In the genomic region with DNA sequence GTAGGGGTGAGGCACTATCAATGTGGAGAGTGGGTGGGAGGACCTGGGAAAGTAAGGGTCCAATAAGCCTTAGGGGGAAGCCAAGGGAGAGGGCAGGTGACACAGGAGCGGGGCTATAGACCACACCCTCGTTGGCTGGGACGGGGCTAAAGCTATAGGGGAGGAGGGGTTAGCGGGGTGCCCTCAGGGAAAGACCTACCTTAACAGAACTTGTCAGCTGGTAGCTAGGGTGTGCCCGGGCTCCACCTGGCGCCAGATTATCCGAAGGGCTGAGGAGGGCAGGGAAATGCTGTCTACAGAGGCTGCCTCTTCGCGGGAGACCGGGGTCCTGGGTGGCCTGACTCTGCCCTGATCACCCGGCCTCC, we compare ENCODE assay signal across 10 mouse cellular contexts. TPM values are rescaled to one million over a fixed set of nuclear protein-coding genes. Genes with fewer than 3 reads are reported as not detected.
DNase-seq lines count a peak whose midpoint lies in the region; ATAC-seq and TF ChIP-seq lines count a peak whose summit lies in the region.
"Had no signal": no experiment of that assay in that cellular context is flagged by ENCODE, and none has a peak within 500 bp of the region (broad histone marks: within the 10 kb centered on the region; RNA-seq: fewer than 3 reads in every experiment).

No protein-coding gene starts in this region.

- no peak for TF ChIP-seq POLR2A in ES-Bruce4 (IDR thresholded peaks at IDR 0.05; ENCODE audit: insufficient read depth, low read length)

- H3K9me3 ChIP-seq in heart, embryonic 14.5 days (ENCODE audit: control insufficient read depth, low read length), result no peaks in the 10 kb centered on the region
- H3K9me3 ChIP-seq in ES-Bruce4 (replicated peaks; ENCODE audit: control insufficient read depth, insufficient read depth, low read length, poor library complexity, severe bottlenecking), result no peaks in the 10 kb centered on the region
- no peaks in the 10 kb centered on the region for H3K9me3 ChIP-seq in forebrain, embryonic 13.5 days (replicated peaks)
- no peaks in the 10 kb centered on the region for H3K9me3 ChIP-seq in liver, embryonic 14.5 days (ENCODE audit: control insufficient read depth, low read length)

- TF ChIP-seq EP300 in ES-Bruce4 (IDR thresholded peaks at IDR 0.05; ENCODE audit: insufficient read depth, low read depth, low read length), result 0 out of 2 replicates have a peak, but pooled peaks have one; percentile 34
- TF ChIP-seq EP300 in liver, embryonic 14.5 days (IDR thresholded peaks at IDR 0.05; ENCODE audit: low read depth), result no peak

- no peak overlapping the region for H3K27ac ChIP-seq in heart, embryonic 14.5 days (replicated peaks in 1 of 2; ENCODE audit: control insufficient read depth in 1 of 2, insufficient read depth in 1 of 2, low read depth in 2 of 2, low read length in 2 of 2)
- no peak overlapping the region for H3K27ac ChIP-seq in ES-Bruce4 (ENCODE audit: insufficient read depth, low read length)
- H3K27ac ChIP-seq in forebrain, embryonic 13.5 days, result no peak overlapping the region
- H3K27ac ChIP-seq in liver, embryonic 14.5 days, result no peak overlapping the region

- intact Hi-C loops in heart, postnatal 25 days (cut with DNase I), result loop anchor here (5.0 kb wide), 1 partner anchor 36 kb away; the partner anchor contains the start of gene Rsg1

- H3K4me1 ChIP-seq in heart, embryonic 14.5 days (ENCODE audit: control insufficient read depth in 2 of 2, insufficient read depth in 2 of 2, low read length in 2 of 2), result peaks cover 23 to 30% of the 10 kb centered on the region in 2 experiments
- H3K4me1 ChIP-seq in ES-Bruce4 (ENCODE audit: control insufficient read depth, insufficient read depth, low read length), result peaks cover 4% of the 10 kb centered on the region
- peaks cover 52% of the 10 kb centered on the region for H3K4me1 ChIP-seq in forebrain, embryonic 13.5 days
- no peaks in the 10 kb centered on the region for H3K4me1 ChIP-seq in liver, embryonic 14.5 days (replicated peaks; ENCODE audit: control insufficient read depth in 2 of 2, insufficient read depth in 2 of 2, low read length in 1 of 2)

- peak overlapping the region; percentile 68 for H3K4me2 ChIP-seq in heart, embryonic 14.5 days (ENCODE audit: low read length)
- peak overlapping the region; percentile 65 for H3K4me2 ChIP-seq in forebrain, embryonic 13.5 days
- no peak overlapping the region; the same call in 1 of the 2 replicates for H3K4me2 ChIP-seq in liver, embryonic 14.5 days (ENCODE audit: low read depth)

- WGBS in heart, embryonic 14.5 days, result 14% methylated on average over 11 of the region's 11 CpGs
- WGBS in forebrain, embryonic 13.5 days, result 8% methylated on average over 9 of the region's 11 CpGs
- 6% methylated on average over 11 of the region's 11 CpGs for WGBS in liver, embryonic 14.5 days (ENCODE audit: insufficient replicate concordance)

- no peaks in the 10 kb centered on the region for H3K36me3 ChIP-seq in heart, embryonic 14.5 days (ENCODE audit: control insufficient read depth, insufficient read depth, low read length)
- no peaks in the 10 kb centered on the region for H3K36me3 ChIP-seq in ES-Bruce4 (ENCODE audit: control insufficient read depth, insufficient read depth, low read length, poor library complexity, severe bottlenecking)
- no peaks in the 10 kb centered on the region for H3K36me3 ChIP-seq in forebrain, embryonic 13.5 days (ENCODE audit: poor library complexity, severe bottlenecking)
- H3K36me3 ChIP-seq in liver, embryonic 14.5 days (replicated peaks; ENCODE audit: control insufficient read depth, insufficient read depth, low read depth), result no peaks in the 10 kb centered on the region

- peaks cover 58% of the 10 kb centered on the region for H3K27me3 ChIP-seq in heart, embryonic 14.5 days (ENCODE audit: control insufficient read depth, insufficient read depth, low read length)
- H3K27me3 ChIP-seq in ES-Bruce4 (ENCODE audit: control insufficient read depth, insufficient read depth, low read length, poor library complexity, severe bottlenecking), result no peaks in the 10 kb centered on the region
- peaks cover 57% of the 10 kb centered on the region for H3K27me3 ChIP-seq in forebrain, embryonic 13.5 days
- peaks cover 52% of the 10 kb centered on the region for H3K27me3 ChIP-seq in liver, embryonic 14.5 days (ENCODE audit: control insufficient read depth, insufficient read depth, low read length)

- no peak overlapping the region for H3K9ac ChIP-seq in heart, embryonic 14.5 days (ENCODE audit: low read length)
- no peak overlapping the region for H3K9ac ChIP-seq in ES-Bruce4 (ENCODE audit: low read depth, poor library complexity, severe bottlenecking)
- no peak overlapping the region for H3K9ac ChIP-seq in forebrain, embryonic 13.5 days
- H3K9ac ChIP-seq in liver, embryonic 14.5 days (replicated peaks), result no peak overlapping the region

- DNase-seq in heart, postnatal 25 days (ENCODE audit: low spot score), result no peak
- no peak for DNase-seq in liver, embryonic 14.5 days (ENCODE audit: low read depth in 3 of 3, low spot score in 3 of 3)
- DNase-seq in urinary bladder, postnatal 25 days (ENCODE audit: low spot score), result no peak
- DNase-seq in urinary bladder, postnatal 36 days (ENCODE audit: low spot score in 2 of 2), result no peak
- DNase-seq in spleen, postnatal 36 days (ENCODE audit: low spot score in 2 of 2), result no peak
- DNase-seq: cerebellum, postnatal 25 days; gastrocnemius, postnatal 25 days had no signal

- H3K4me3 ChIP-seq in heart, embryonic 14.5 days (ENCODE audit: control insufficient read depth in 1 of 2, insufficient read depth in 1 of 2, low read depth in 1 of 2, low read length in 2 of 2), result peak overlapping the region; percentile 45 to 50; a peak in 2 of 4 replicates
- peak overlapping the region; percentile 53 for H3K4me3 ChIP-seq in ES-Bruce4 (ENCODE audit: low read depth, low read length)
- 0 out of 2 replicates have a peak overlapping the region, but pooled peaks have one; percentile 45 for H3K4me3 ChIP-seq in forebrain, embryonic 13.5 days
- H3K4me3 ChIP-seq in liver, embryonic 14.5 days (ENCODE audit: insufficient read depth in 1 of 2, low read depth in 2 of 2, low read length in 2 of 2), result no peak overlapping the region

- TF ChIP-seq CTCF in ES-Bruce4 (IDR thresholded peaks at IDR 0.05; ENCODE audit: low read depth, low read length), result no peak
- TF ChIP-seq CTCF in liver, embryonic 14.5 days (IDR thresholded peaks at IDR 0.05; ENCODE audit: low read depth), result no peak

- ATAC-seq in heart, embryonic 14.5 days (ENCODE audit: insufficient number of reproducible peaks, insufficient read depth, low FRiP score, low read depth), result no peak
- ATAC-seq in forebrain, embryonic 13.5 days, result no peak
- ATAC-seq in liver, embryonic 14.5 days (ENCODE audit: insufficient read depth), result 0 out of 2 replicates have a peak, but pooled peaks have one; percentile 12

RNA-seq across cellular contexts. Expression of gene Arhgef19, which starts 9.3 kb away (rescaled TPM):
- polyA plus RNA-seq in heart, embryonic 14.5 days (2014; fragmentation: Nextera tagmentation; extraction: Ambion mirVana), result 1.1 and 2.6 TPM in 2 replicates
- 10 to 100 TPM; 28.5 to 36.4 TPM for total RNA-seq in heart, postnatal 25 days (2021)
- 7.5 and 8.3 TPM in 2 replicates for polyA plus RNA-seq in ES-Bruce4 (2011; ENCODE audit: insufficient read depth, insufficient read length, low read depth, missing spikeins)
- 0.96 and 1.2 TPM in 2 replicates for polyA plus RNA-seq in forebrain, embryonic 13.5 days (2015; fragmentation: Nextera tagmentation; extraction: Ambion mirVana)
- 0.88 and 0.92 TPM in 2 replicates for polyA plus RNA-seq in liver, embryonic 14.5 days (2012; rRNA removed)
- 0.57 and 0.72 TPM in 2 replicates for polyA plus RNA-seq in liver, embryonic 14.5 days (2014; fragmentation: Nextera tagmentation; extraction: Ambion mirVana)

RNA-seq across cellular contexts. Expression of gene Rsg1, which starts 34.8 kb away (rescaled TPM):
- 1.5 and 1.7 TPM in 2 replicates for polyA plus RNA-seq in heart, embryonic 14.5 days (2014; fragmentation: Nextera tagmentation; extraction: Ambion mirVana)
- under 1 TPM; 0.45 to 0.60 TPM for total RNA-seq in heart, postnatal 25 days (2021)
- polyA plus RNA-seq in ES-Bruce4 (2011; ENCODE audit: insufficient read depth, insufficient read length, low read depth, missing spikeins), result 1.6 and 2.8 TPM in 2 replicates
- polyA plus RNA-seq in forebrain, embryonic 13.5 days (2015; fragmentation: Nextera tagmentation; extraction: Ambion mirVana), result 6.1 and 7.1 TPM in 2 replicates
- polyA plus RNA-seq in liver, embryonic 14.5 days (2012; rRNA removed), result 0.78 and 0.87 TPM in 2 replicates
- polyA plus RNA-seq in liver, embryonic 14.5 days (2014; fragmentation: Nextera tagmentation; extraction: Ambion mirVana), result 0.56 and 1.2 TPM in 2 replicates

RNA-seq across cellular contexts. Expression of gene Epha2, which starts 52.4 kb away (rescaled TPM):
- 1.9 TPM in 2 replicates for polyA plus RNA-seq in heart, embryonic 14.5 days (2014; fragmentation: Nextera tagmentation; extraction: Ambion mirVana)
- 1 to 10 TPM; 6.8 to 7.7 TPM for total RNA-seq in heart, postnatal 25 days (2021)
- 44.7 and 51.3 TPM in 2 replicates for polyA plus RNA-seq in ES-Bruce4 (2011; ENCODE audit: insufficient read depth, insufficient read length, low read depth, missing spikeins)
- 1.0 and 1.3 TPM in 2 replicates for polyA plus RNA-seq in forebrain, embryonic 13.5 days (2015; fragmentation: Nextera tagmentation; extraction: Ambion mirVana)
- 1.6 TPM in 2 replicates for polyA plus RNA-seq in liver, embryonic 14.5 days (2012; rRNA removed)
- polyA plus RNA-seq in liver, embryonic 14.5 days (2014; fragmentation: Nextera tagmentation; extraction: Ambion mirVana), result 0.29 and 0.45 TPM in 2 replicates

Comparison
In these comparisons a context has a peak if more than half of its experiments do, and no peak if none do; other contexts are left out.
1. H3K4me3 ChIP-seq: peak in heart, embryonic 14.5 days (2 of 2), ES-Bruce4 (single experiment) and forebrain, embryonic 13.5 days (single experiment); none in liver, embryonic 14.5 days (0 of 2).
2. RNA of gene Epha2, which starts 52.4 kb away (polyA plus RNA-seq): 44.7 to 51.3 TPM in ES-Bruce4; 1.9 TPM in heart, embryonic 14.5 days, 0.29 to 1.6 TPM in liver, embryonic 14.5 days and 1.0 to 1.3 TPM in forebrain, embryonic 13.5 days; every median in the first group is over 10 times any median in the second.